Mouse (Mus musculus) lung, postnatal 0 days (tissue): ENCODE measurements around the gene Zfyve26. TPM values are rescaled to one million over a fixed set of nuclear protein-coding genes. Genes with fewer than 3 reads are reported as not detected.
A peak's percentile ranks its signal among the peaks of the same experiment; 100 is the strongest.

Source experiments
- ATAC-seq: fragments of 200-750 bp; cut with Nextera tagmentation; 2 replicates; pipeline ENCODE4 v1.8.0; 2017; ENCODE audit warnings: moderate library complexity
- DNase-seq: peaks from one replicate; pipeline ENCODE4 v3.0.0-alpha.2; 2016; ENCODE audit warnings: low spot score
- H3K27ac ChIP-seq: fragments of 300-500 bp; sonication (generic); 2 replicates; pipeline ENCODE4 v1.5.1; 2014; ENCODE audit warnings: antibody characterized with exemption, mild to moderate bottlenecking, low read length, mixed read lengths
- H3K27me3 ChIP-seq: fragments of 300-500 bp; sonication (generic); replicated peaks from 2 replicates; pipeline ENCODE4 v1.6.1; 2014; ENCODE audit warnings: low read length, mixed read lengths; ENCODE audit not compliant: insufficient read depth
- H3K36me3 ChIP-seq: fragments of 300-500 bp; sonication (generic); 2 replicates; pipeline ENCODE4 v1.6.1; 2014; ENCODE audit warnings: low read length, mixed read lengths; ENCODE audit not compliant: insufficient read depth
- H3K4me1 ChIP-seq: fragments of 300-500 bp; sonication (generic); 2 replicates; pipeline ENCODE4 v1.6.1; 2014; ENCODE audit warnings: antibody characterized with exemption, low read depth, low read length, mixed read lengths; ENCODE audit not compliant: insufficient read depth
- H3K4me2 ChIP-seq: fragments of 300-500 bp; sonication (generic); replicated peaks from 2 replicates; pipeline ENCODE4 v1.6.1; 2014; ENCODE audit warnings: low read depth, mild to moderate bottlenecking, low read length, moderate library complexity, mixed read lengths
- H3K4me3 ChIP-seq: fragments of 300-500 bp; sonication (generic); 2 replicates; pipeline ENCODE4 v1.5.1; 2014; ENCODE audit warnings: low read depth, low read length
- H3K9ac ChIP-seq: fragments of 300-500 bp; sonication (generic); replicated peaks from 2 replicates; pipeline ENCODE4 v1.6.1; 2014; ENCODE audit warnings: low read depth, mild to moderate bottlenecking
- H3K9me3 ChIP-seq: fragments of 300-500 bp; sonication (generic); 2 replicates; pipeline ENCODE4 v1.6.1; 2016; ENCODE audit warnings: low read length, mixed read lengths
- CTCF ChIP-seq: IDR thresholded peaks from 2 replicates; pipeline ENCODE4 v1.5.1; 2016; ENCODE audit warnings: antibody characterized with exemption, mild to moderate bottlenecking
- EP300 ChIP-seq: IDR thresholded peaks from 2 replicates; pipeline ENCODE4 v1.6.1; 2016; ENCODE audit warnings: antibody characterized with exemption, mild to moderate bottlenecking, control low read depth
- WGBS: fragments of 180-500 bp; shearing (Covaris S2); extraction: QIAGEN DNeasy Blood & Tissue Kit; methylation state at CpG from one replicate; pipeline ENCODE4 v1.1.7; 2014; 5-methylcytosine and 5-hydroxymethylcytosine counted together
- polyA plus RNA-seq: library from polyadenylated mRNA; unstranded; fragments of >200 nt; fragmentation: Nextera tagmentation; extraction: Ambion mirVana; gene quantifications from 2 replicates; pipeline ENCODE4 v1.2.1, GENCODE M21; 2015

The Zfyve26 gene
- polyA plus RNA-seq, 1 experiment from 2014 or later = 7.0 TPM

GRCm38 (mm10) chr12:79211447-79211846 is 84.7 kb downstream of the Zfyve26 start:
- no peak overlapping the region for H3K9ac ChIP-seq
- no peaks in the 10 kb centered on the region for H3K36me3 ChIP-seq
- peaks cover 4% of the 10 kb centered on the region for H3K4me1 ChIP-seq
- DNase-seq (no peak), ATAC-seq (no peak)
- no peak overlapping the region for H3K27ac ChIP-seq
- H3K9me3 ChIP-seq = no peaks in the 10 kb centered on the region
- no peak overlapping the region for H3K4me3 ChIP-seq
- no peaks in the 10 kb centered on the region for H3K27me3 ChIP-seq
- H3K4me2 ChIP-seq = no peak overlapping the region
- TF ChIP-seq CTCF (no peak), EP300 (no peak)
- 72% methylated on average over 8 of the region's 8 CpGs for WGBS

GRCm38 (mm10) chr12:79208703-79209464 is 87.2 kb downstream of the Zfyve26 start, which contains the start of gene Rdh12:
Gene Rdh12 (plus strand): TSS chr12:79208914.
- peak within 1 kb of the TSS; percentile 56 for H3K4me2 ChIP-seq
- no peaks in the 10 kb centered on the region for H3K36me3 ChIP-seq
- no peaks in the 10 kb centered on the region for H3K27me3 ChIP-seq
- H3K9me3 ChIP-seq = no peaks in the 10 kb centered on the region
- 3% methylated on average over 13 of the region's 13 CpGs for WGBS
- ATAC-seq (peak; percentile 80), DNase-seq (peak; percentile 74)
- no peak within 1 kb of the TSS; the same call in 1 of the 2 replicates for H3K9ac ChIP-seq
- TF ChIP-seq CTCF (no peak), EP300 (no peak)
- no peak within 1 kb of the TSS for H3K27ac ChIP-seq
- H3K4me3 ChIP-seq = peak within 1 kb of the TSS; percentile 31
- H3K4me1 ChIP-seq = peaks cover 4% of the 10 kb centered on the region

GRCm38 (mm10) chr12:79201882-79202281 is 94.2 kb downstream of the Zfyve26 start:
- no peaks in the 10 kb centered on the region for H3K36me3 ChIP-seq
- no peak overlapping the region for H3K9ac ChIP-seq
- ATAC-seq (no peak), DNase-seq (no peak)
- 65% methylated on average over 3 of the region's 3 CpGs for WGBS
- H3K9me3 ChIP-seq = no peaks in the 10 kb centered on the region
- no peak overlapping the region for H3K4me2 ChIP-seq
- H3K4me1 ChIP-seq = no peaks in the 10 kb centered on the region
- H3K4me3 ChIP-seq = no peak overlapping the region
- TF ChIP-seq CTCF (no peak), EP300 (no peak)
- no peak overlapping the region for H3K27ac ChIP-seq
- H3K27me3 ChIP-seq = no peaks in the 10 kb centered on the region

GRCm38 (mm10) chr12:79197105-79197504 is 99.0 kb downstream of the Zfyve26 start:
- TF ChIP-seq CTCF = no peak
- TF ChIP-seq EP300 = no peak
- no peak overlapping the region for H3K27ac ChIP-seq
- no peaks in the 10 kb centered on the region for H3K36me3 ChIP-seq
- H3K27me3 ChIP-seq = no peaks in the 10 kb centered on the region
- WGBS = 83% methylated on average over 5 of the region's 5 CpGs
- no peak overlapping the region for H3K9ac ChIP-seq
- H3K4me3 ChIP-seq = no peak overlapping the region
- ATAC-seq (no peak), DNase-seq (no peak)
- no peaks in the 10 kb centered on the region for H3K9me3 ChIP-seq
- H3K4me1 ChIP-seq = no peaks in the 10 kb centered on the region
- H3K4me2 ChIP-seq = no peak overlapping the region

- TF ChIP-seq CTCF = peak; percentile 82
- no peak for TF ChIP-seq EP300
- no peak overlapping the region for H3K9ac ChIP-seq
- ATAC-seq = peak; percentile 17; the same call in 1 of the 2 replicates
- no peak overlapping the region for H3K27ac ChIP-seq
- 9% methylated on average over 3 of the region's 3 CpGs for WGBS
- no peaks in the 10 kb centered on the region for H3K9me3 ChIP-seq
- peaks cover 6% of the 10 kb centered on the region; the same call in 1 of the 2 replicates for H3K4me1 ChIP-seq
- no peak overlapping the region for H3K4me2 ChIP-seq
- no peaks in the 10 kb centered on the region for H3K36me3 ChIP-seq
- H3K4me3 ChIP-seq = no peak overlapping the region
- DNase-seq = peak; percentile 85
- H3K27me3 ChIP-seq = no peaks in the 10 kb centered on the region
Measured at GRCm38 (mm10) chr12:79193441-79193840, 102.7 kb downstream of the Zfyve26 start.

- no peak for TF ChIP-seq EP300
- TF ChIP-seq CTCF = no peak
- 0 out of 2 replicates have a peak, but pooled peaks cover 9% of the 10 kb centered on the region for H3K36me3 ChIP-seq
- peak within 1 kb of the TSS; percentile 51 for H3K4me3 ChIP-seq
- DNase-seq (no peak), ATAC-seq (no peak)
- H3K9ac ChIP-seq = peak within 1 kb of the TSS; percentile 27; the same call in 1 of the 2 replicates
- no peaks in the 10 kb centered on the region for H3K27me3 ChIP-seq
- H3K27ac ChIP-seq = peak within 1 kb of the TSS; percentile 22
- WGBS = 62% methylated on average over 6 of the region's 6 CpGs
- no peaks in the 10 kb centered on the region for H3K9me3 ChIP-seq
- peak within 1 kb of the TSS; percentile 76 for H3K4me2 ChIP-seq
- H3K4me1 ChIP-seq = peaks cover 6% of the 10 kb centered on the region; the same call in 1 of the 2 replicates
Measured at GRCm38 (mm10) chr12:79192193-79192592, 103.9 kb downstream of the Zfyve26 start, which contains the start of gene Rdh11. Gene Rdh11 (minus strand): TSS chr12:79192293.
